Mouse (Mus musculus): ENCODE measurements around the gene Gm45062. TPM values are rescaled to one million over a fixed set of nuclear protein-coding genes. Genes with fewer than 3 reads are reported as not detected.

Gene Gm45062
- total and polyA plus RNA-seq, 3 experiments, result 2.7 to 4.1 (median 3.2) TPM

GRCm38 (mm10) chr6:8467667-8468337 is 208.6 kb downstream of the Gm45062 start:
- Histone ChIP-seq H3K36me3 (replicated peaks in 1 of 2; ENCODE audit: control insufficient read depth in 1 of 2, insufficient read depth in 1 of 2, low read length in 1 of 2) (no peaks in the 10 kb centered on the region), H3K79me2 (replicated peaks; ENCODE audit: control insufficient read depth, extremely low read depth, insufficient read depth, poor library complexity, severe bottlenecking) (no peaks in the 10 kb centered on the region), H3K27me3 (replicated peaks) (no peaks in the 10 kb centered on the region), H3K9me3 (replicated peaks; ENCODE audit: low read length) (no peaks in the 10 kb centered on the region), H3K9ac (ENCODE audit: insufficient read depth, low read depth) (no peak overlapping the region), H3K27ac (ENCODE audit: insufficient read depth, low read depth) (no peak overlapping the region), H3K4me1 (ENCODE audit: control insufficient read depth in 1 of 2, insufficient read depth in 2 of 2) (peaks cover 2 to 11% of the 10 kb centered on the region in 2 experiments), H3K4me2 (ENCODE audit: insufficient read depth, low read depth, poor library complexity, severe bottlenecking) (no peak overlapping the region), H3K4me3 (replicated peaks in 1 of 3; ENCODE audit: low read depth in 2 of 3, low read length in 2 of 3, poor library complexity in 1 of 3) (no peak overlapping the region)
- dilution Hi-C loops (cut with MboI; ENCODE audit: extremely low pct_ligation_motif_present, extremely low pct_unique_long_range_greater_than_20kb, low sequenced_read_pairs), result no loop called here
- DNase-seq (ENCODE audit: extremely low read depth), result no peak
- TF ChIP-seq PAX5 (IDR thresholded peaks at IDR 0.05; ENCODE audit: low read length), result no peak
- no peak for TF ChIP-seq GABPA (IDR thresholded peaks at IDR 0.05; ENCODE audit: insufficient replicate concordance, low read depth, low read length)
- no peak for TF ChIP-seq TCF12 (IDR thresholded peaks at IDR 0.05; ENCODE audit: low read depth, low read length)
- TF ChIP-seq JUND (conservative IDR thresholded peaks at IDR 0.05; ENCODE audit: low read depth, low read length), result no peak
- TF ChIP-seq ZC3H11A (IDR thresholded peaks at IDR 0.05; ENCODE audit: low read depth, low read length), result no peak
- in situ Hi-C loops (cut with MboI; ENCODE audit: low pct_ligation_motif_present, low pct_unique_long_range_greater_than_20kb, low sequenced_read_pairs), result no loop called here

GRCm38 (mm10) chr6:8469918-8470317 is 210.7 kb downstream of the Gm45062 start:
- no peak for TF ChIP-seq E2F4 (IDR thresholded peaks at IDR 0.05; ENCODE audit: insufficient replicate concordance, low read depth, low read length)
- TF ChIP-seq ELF1 (IDR thresholded peaks at IDR 0.05; ENCODE audit: low read depth, low read length), result no peak
- TF ChIP-seq MXI1 (IDR thresholded peaks at IDR 0.05; ENCODE audit: low read depth, low read length), result no peak
- no peak for TF ChIP-seq NELFE (IDR thresholded peaks at IDR 0.05; ENCODE audit: low read depth, low read length)
- no peak for TF ChIP-seq CHD2 (IDR thresholded peaks at IDR 0.05; ENCODE audit: low read length)
- no peak for TF ChIP-seq IRF4 (IDR thresholded peaks at IDR 0.05; ENCODE audit: low read depth, low read length)
- no peak for TF ChIP-seq ZMIZ1 (IDR thresholded peaks at IDR 0.05; ENCODE audit: low read depth, low read length)
- no peak for TF ChIP-seq CHD1 (IDR thresholded peaks at IDR 0.05; ENCODE audit: low read depth, low read length)
- no peak for TF ChIP-seq POLR2AphosphoS2 (IDR thresholded peaks at IDR 0.05; ENCODE audit: low read depth, low read length)
- no peak for TF ChIP-seq HCFC1 (IDR thresholded peaks at IDR 0.05; ENCODE audit: low read depth, low read length)
- no peak for DNase-seq (ENCODE audit: extremely low read depth)
- Histone ChIP-seq H3K9me3 (replicated peaks; ENCODE audit: low read length) (no peaks in the 10 kb centered on the region), H3K27ac (ENCODE audit: insufficient read depth, low read depth) (no peak overlapping the region), H3K79me2 (replicated peaks; ENCODE audit: control insufficient read depth, extremely low read depth, insufficient read depth, poor library complexity, severe bottlenecking) (no peaks in the 10 kb centered on the region), H3K4me3 (replicated peaks in 1 of 3; ENCODE audit: low read depth in 2 of 3, low read length in 2 of 3, poor library complexity in 1 of 3) (no peak overlapping the region), H3K4me1 (ENCODE audit: control insufficient read depth in 1 of 2, insufficient read depth in 2 of 2) (peaks cover 2 to 10% of the 10 kb centered on the region in 2 experiments), H3K4me2 (ENCODE audit: insufficient read depth, low read depth, poor library complexity, severe bottlenecking) (no peak overlapping the region), H3K27me3 (replicated peaks) (no peaks in the 10 kb centered on the region), H3K9ac (ENCODE audit: insufficient read depth, low read depth) (no peak overlapping the region), H3K36me3 (replicated peaks in 1 of 2; ENCODE audit: control insufficient read depth in 1 of 2, insufficient read depth in 1 of 2, low read length in 1 of 2) (no peaks in the 10 kb centered on the region)
- dilution Hi-C loops (cut with MboI; ENCODE audit: extremely low pct_ligation_motif_present, extremely low pct_unique_long_range_greater_than_20kb, low sequenced_read_pairs), result no loop called here
- in situ Hi-C loops (cut with MboI; ENCODE audit: low pct_ligation_motif_present, low pct_unique_long_range_greater_than_20kb, low sequenced_read_pairs), result no loop called here
